Mouse (Mus musculus) heart, embryonic 12.5 days (tissue): ENCODE measurements around the gene Rps6kb2. TPM values are rescaled to one million over a fixed set of nuclear protein-coding genes. Genes with fewer than 3 reads are reported as not detected.

ENCODE experiments used
- ATAC-seq: fragments of 200-750 bp; cut with Nextera tagmentation; 2 replicates; pipeline ENCODE4 v1.8.0; 2017; ENCODE audit warnings: moderate TSS enrichment, moderate library complexity; ENCODE audit not compliant: insufficient number of reproducible peaks, low FRiP score
- H3K27ac ChIP-seq: fragments of 300-500 bp; sonication (generic); 2 replicates; pipeline ENCODE4 v1.5.1; 2016; ENCODE audit warnings: mild to moderate bottlenecking, moderate library complexity; ENCODE audit not compliant: poor library complexity, severe bottlenecking
- H3K27me3 ChIP-seq: fragments of 300-500 bp; sonication (generic); replicated peaks from 2 replicates; pipeline ENCODE4 v1.6.1; 2016; ENCODE audit warnings: mild to moderate bottlenecking, moderate library complexity
- H3K36me3 ChIP-seq: fragments of 300-500 bp; sonication (generic); 2 replicates; pipeline ENCODE4 v1.6.1; 2016; ENCODE audit warnings: mild to moderate bottlenecking, moderate library complexity
- H3K4me1 ChIP-seq: fragments of 300-500 bp; sonication (generic); replicated peaks from 2 replicates; pipeline ENCODE4 v1.6.1; 2016; ENCODE audit warnings: mild to moderate bottlenecking
- H3K4me2 ChIP-seq: fragments of 300-500 bp; sonication (generic); 2 replicates; pipeline ENCODE4 v1.6.1; 2016; ENCODE audit warnings: mild to moderate bottlenecking, moderate library complexity
- H3K4me3 ChIP-seq: fragments of 300-500 bp; sonication (generic); 2 replicates; pipeline ENCODE4 v1.5.1; 2016; ENCODE audit warnings: mild to moderate bottlenecking
- H3K9ac ChIP-seq: fragments of 300-500 bp; sonication (generic); 2 replicates; pipeline ENCODE4 v1.6.1; 2016; ENCODE audit warnings: mild to moderate bottlenecking, moderate library complexity
- H3K9me3 ChIP-seq: fragments of 300-500 bp; sonication (generic); replicated peaks from 2 replicates; pipeline ENCODE4 v1.6.1; 2016; ENCODE audit warnings: mild to moderate bottlenecking, moderate library complexity
- WGBS: fragments of 180-500 bp; shearing (Covaris S2); methylation state at CpG from one replicate; pipeline ENCODE4 v1.1.7; 2016; 5-methylcytosine and 5-hydroxymethylcytosine counted together
- polyA plus RNA-seq: library from polyadenylated mRNA; unstranded; fragments of >200 nt; fragmentation: Nextera tagmentation; extraction: Ambion mirVana; gene quantifications from 2 replicates; pipeline ENCODE4 v1.2.1, GENCODE M21; 2016

Rps6kb2 gene
- polyA plus RNA-seq, 1 experiment from 2014 or later: 55.7 TPM

DNA sequence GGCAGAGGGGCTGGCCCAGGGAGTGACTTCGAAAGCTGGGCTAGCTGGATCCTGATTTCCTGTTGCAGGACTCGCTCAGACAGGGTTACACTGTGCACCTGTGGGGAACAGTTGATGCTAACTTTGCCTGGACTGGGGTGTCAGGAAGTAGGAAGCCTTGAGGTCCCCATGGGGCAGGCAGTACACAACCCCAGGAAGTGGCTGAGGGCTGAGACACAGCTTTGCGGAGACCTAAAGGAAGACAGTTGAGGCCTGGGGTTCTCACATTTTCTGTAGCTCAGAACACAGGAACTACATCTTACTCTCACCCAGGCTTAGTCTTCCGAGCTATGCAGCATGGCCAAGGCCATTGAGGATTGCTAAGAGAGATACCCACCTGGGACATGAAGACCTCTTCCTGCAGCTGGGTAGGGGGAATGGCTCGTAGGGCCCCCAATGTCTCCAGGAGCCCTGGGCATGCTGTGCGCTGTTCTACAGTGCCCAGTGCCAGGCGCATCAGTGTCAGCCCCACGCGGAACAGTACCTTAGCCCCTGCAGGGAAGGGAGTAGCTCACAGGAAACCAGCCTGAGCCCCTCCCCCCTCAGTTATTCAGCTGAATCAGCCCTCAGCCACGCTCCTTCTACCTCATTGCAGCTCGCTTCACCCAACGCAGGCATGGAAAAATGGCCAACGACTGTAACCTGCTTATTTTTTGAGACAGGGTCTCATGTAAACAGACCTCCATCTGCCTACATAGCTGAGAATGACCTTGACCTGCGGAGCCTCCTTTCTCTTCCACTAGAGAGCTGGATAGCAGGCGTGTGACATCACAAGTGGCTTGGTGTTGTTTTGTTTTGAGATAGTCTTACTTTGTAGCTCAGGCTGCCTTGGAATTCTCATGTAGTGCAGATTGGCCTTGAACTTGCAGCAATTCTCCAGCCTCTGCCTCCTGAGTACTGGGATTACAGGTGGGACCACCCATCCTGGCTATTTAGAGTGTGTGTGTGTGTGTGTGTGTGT, 22.1 kb upstream of the Rps6kb2 start:
- Histone ChIP-seq H3K4me1 (peaks cover 37% of the 10 kb centered on the region), H3K4me3 (no peak overlapping the region), H3K9ac (0 out of 2 replicates have a peak overlapping the region, but pooled peaks have one; percentile 2), H3K4me2 (peak overlapping the region; percentile 12; the same call in 1 of the 2 replicates), H3K36me3 (no peaks in the 10 kb centered on the region), H3K9me3 (no peaks in the 10 kb centered on the region), H3K27me3 (no peaks in the 10 kb centered on the region), H3K27ac (0 out of 2 replicates have a peak overlapping the region, but pooled peaks have one; percentile 28)
- WGBS: 42% methylated on average over 15 of the region's 15 CpGs
- peak; percentile 33; the same call in 1 of the 2 replicates for ATAC-seq

DNA sequence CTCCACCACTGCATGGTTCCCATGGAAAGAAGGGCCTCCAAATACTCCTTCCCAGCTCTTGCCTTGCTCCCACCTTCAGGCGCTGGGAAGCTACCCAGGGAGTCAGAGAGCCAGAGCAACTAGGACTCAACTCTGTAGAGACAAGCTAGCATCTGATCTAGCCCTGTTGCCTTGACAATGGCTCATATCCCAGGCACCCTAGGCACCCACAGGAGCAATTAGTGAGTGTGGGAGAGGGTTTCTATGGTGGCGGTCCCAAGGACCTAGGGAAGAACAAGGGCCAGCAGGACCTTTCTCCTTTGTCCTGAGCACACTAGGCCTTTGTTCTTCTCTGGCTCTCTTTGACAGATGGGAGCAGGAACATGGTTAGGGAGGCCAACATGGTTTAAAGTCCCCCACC, 20.5 kb upstream of the Rps6kb2 start:
- WGBS: 76% methylated on average over 2 of the region's 2 CpGs
- H3K4me2 ChIP-seq: no peak overlapping the region
- H3K27me3 ChIP-seq: 0 out of 2 replicates have a peak, but pooled peaks cover 2% of the 10 kb centered on the region
- H3K9me3 ChIP-seq: no peaks in the 10 kb centered on the region
- no peak overlapping the region for H3K9ac ChIP-seq
- peaks cover 37% of the 10 kb centered on the region for H3K4me1 ChIP-seq
- H3K27ac ChIP-seq: no peak overlapping the region
- ATAC-seq: no peak
- no peak overlapping the region for H3K4me3 ChIP-seq
- H3K36me3 ChIP-seq: no peaks in the 10 kb centered on the region

DNA sequence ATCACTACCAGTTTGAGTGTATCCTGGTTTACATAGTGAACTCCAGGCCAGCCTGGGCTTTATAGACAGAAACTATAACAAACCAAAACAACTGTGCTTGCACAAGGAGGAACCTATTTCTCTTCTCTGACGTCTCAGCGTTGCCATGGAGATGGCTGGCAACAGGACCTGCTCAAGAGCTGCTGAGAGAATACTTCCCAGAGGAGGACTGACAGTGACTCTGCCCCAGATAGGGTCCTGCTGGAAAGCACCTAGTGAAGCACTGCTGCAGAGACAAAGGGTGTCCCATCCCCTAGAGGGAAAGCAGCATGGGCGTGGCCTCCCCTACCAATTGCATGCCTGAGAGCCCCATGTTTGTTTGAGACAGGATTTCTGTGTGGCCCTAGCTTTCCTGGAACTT, 18.7 kb upstream of the Rps6kb2 start:
- peaks cover 24% of the 10 kb centered on the region for H3K4me1 ChIP-seq
- no peak overlapping the region for H3K4me2 ChIP-seq
- ATAC-seq: no peak
- 38% methylated on average over 3 of the region's 3 CpGs for WGBS
- no peak overlapping the region for H3K27ac ChIP-seq
- H3K36me3 ChIP-seq: no peaks in the 10 kb centered on the region
- peaks cover 2% of the 10 kb centered on the region; the same call in 1 of the 2 replicates for H3K27me3 ChIP-seq
- H3K9me3 ChIP-seq: no peaks in the 10 kb centered on the region
- H3K9ac ChIP-seq: no peak overlapping the region
- no peak overlapping the region for H3K4me3 ChIP-seq

DNA sequence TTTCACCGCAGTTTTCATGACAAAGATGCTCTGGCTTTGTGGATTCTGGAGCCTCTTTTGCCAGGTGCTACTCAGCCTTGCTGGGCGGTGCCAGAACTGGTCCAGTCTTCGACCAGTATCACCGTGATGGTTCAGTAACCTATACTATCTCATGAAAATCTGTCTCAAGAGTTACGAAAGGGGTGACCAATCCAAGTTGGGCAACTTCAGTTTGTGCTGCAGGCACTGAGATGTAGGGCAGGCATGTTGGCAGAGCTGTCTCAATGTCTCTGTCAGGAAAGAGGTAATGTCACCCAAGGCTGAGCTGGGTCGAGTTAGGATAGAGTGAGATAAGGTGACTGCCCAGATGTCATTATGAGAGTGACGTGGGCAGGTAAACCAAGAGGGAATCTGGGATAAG, 17.3 kb upstream of the Rps6kb2 start:
- H3K9ac ChIP-seq: no peak overlapping the region
- H3K4me3 ChIP-seq: no peak overlapping the region
- no peak for ATAC-seq
- peaks cover 2% of the 10 kb centered on the region; the same call in 1 of the 2 replicates for H3K27me3 ChIP-seq
- H3K4me1 ChIP-seq: peaks cover 17% of the 10 kb centered on the region
- WGBS: 76% methylated on average over 7 of the region's 7 CpGs
- no peak overlapping the region for H3K4me2 ChIP-seq
- H3K36me3 ChIP-seq: no peaks in the 10 kb centered on the region
- no peak overlapping the region for H3K27ac ChIP-seq
- no peaks in the 10 kb centered on the region for H3K9me3 ChIP-seq

DNA sequence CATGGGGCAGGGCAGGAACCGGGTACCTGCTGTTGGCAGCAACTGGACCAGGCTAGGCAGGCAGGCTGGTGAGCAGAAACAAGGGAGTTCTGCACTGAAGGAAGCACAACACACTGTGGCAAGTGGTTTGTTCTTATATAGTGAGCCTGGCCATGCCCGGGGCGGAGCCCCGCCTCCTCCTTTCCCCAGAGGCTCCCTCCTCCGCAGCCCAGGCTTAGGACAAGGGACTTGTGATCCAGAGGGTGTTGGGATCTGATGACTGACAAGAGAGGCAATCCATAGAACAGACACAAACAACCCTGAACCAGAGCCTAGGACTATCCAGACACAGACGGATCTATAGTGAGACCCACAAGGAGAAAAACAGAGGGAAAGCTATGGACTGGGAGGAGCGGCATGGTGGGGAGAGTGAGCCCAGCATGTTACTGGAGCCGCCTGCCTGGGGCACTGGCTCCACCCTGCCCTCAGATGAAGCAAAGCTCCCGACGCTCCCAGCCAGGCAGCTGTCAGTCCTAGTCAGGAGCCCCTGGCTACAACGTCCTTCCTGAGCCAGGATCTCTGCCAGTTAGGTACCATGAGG, 12.3 kb upstream of the Rps6kb2 start, which contains the start of gene Carns1:
Carns1 (minus strand) TSS at position 112 of the 580 bp plus-strand sequence.
- Histone ChIP-seq H3K27me3 (peaks cover 2% of the 10 kb centered on the region; the same call in 1 of the 2 replicates), H3K4me2 (peak within 1 kb of the TSS; percentile 60), H3K4me1 (peaks cover 30% of the 10 kb centered on the region), H3K9me3 (no peaks in the 10 kb centered on the region), H3K4me3 (peak within 1 kb of the TSS; percentile 14), H3K9ac (peak within 1 kb of the TSS; percentile 34), H3K27ac (no peak within 1 kb of the TSS), H3K36me3 (no peaks in the 10 kb centered on the region)
- WGBS: 3% methylated on average over 11 of the region's 11 CpGs
- peak; percentile 40; the same call in 1 of the 2 replicates for ATAC-seq

DNA sequence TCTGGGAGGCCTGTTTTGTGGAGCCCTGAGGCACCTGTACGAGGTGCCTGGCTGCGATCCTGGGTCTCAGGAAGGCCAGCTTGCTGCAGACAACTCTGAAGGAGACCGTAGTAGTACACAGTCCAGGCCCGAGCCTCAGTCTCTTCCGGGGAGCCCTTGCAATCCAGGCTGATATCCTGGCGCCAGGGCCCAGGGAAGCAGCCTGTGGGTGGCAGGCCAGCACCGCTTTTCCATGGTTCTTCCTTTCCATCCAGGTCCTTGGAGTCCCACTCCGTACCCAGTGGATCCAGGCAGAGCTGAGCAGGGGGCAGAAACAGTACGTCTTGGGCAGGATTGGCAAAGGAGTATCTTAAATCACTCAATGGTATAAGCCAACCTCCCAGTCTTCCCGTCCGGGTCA, 9.8 kb upstream of the Rps6kb2 start:
- Histone ChIP-seq H3K9me3 (no peaks in the 10 kb centered on the region), H3K27me3 (no peaks in the 10 kb centered on the region; the same call in 1 of the 2 replicates), H3K27ac (no peak overlapping the region), H3K36me3 (no peaks in the 10 kb centered on the region), H3K4me1 (peaks cover 37% of the 10 kb centered on the region), H3K9ac (peak overlapping the region; percentile 42; the same call in 1 of the 2 replicates), H3K4me2 (no peak overlapping the region), H3K4me3 (no peak overlapping the region)
- WGBS: 64% methylated on average over 11 of the region's 11 CpGs
- no peak for ATAC-seq

GRCm38 (mm10) chr19:4171393-4172290, 8.5 kb upstream of the Rps6kb2 start:
- Histone ChIP-seq H3K9ac (peak overlapping the region; percentile 28; the same call in 1 of the 2 replicates), H3K36me3 (no peaks in the 10 kb centered on the region), H3K4me2 (peak overlapping the region; percentile 0), H3K27me3 (no peaks in the 10 kb centered on the region; the same call in 1 of the 2 replicates), H3K4me1 (peaks cover 44% of the 10 kb centered on the region), H3K27ac (peak overlapping the region; percentile 45), H3K4me3 (no peak overlapping the region), H3K9me3 (no peaks in the 10 kb centered on the region)
- 52% methylated on average over 13 of the region's 13 CpGs for WGBS
- no peak for ATAC-seq

- Histone ChIP-seq H3K4me3 (no peak overlapping the region), H3K9me3 (no peaks in the 10 kb centered on the region), H3K27ac (no peak overlapping the region), H3K4me2 (peak overlapping the region; percentile 0; the same call in 1 of the 2 replicates), H3K4me1 (peaks cover 46% of the 10 kb centered on the region), H3K27me3 (no peaks in the 10 kb centered on the region), H3K36me3 (no peaks in the 10 kb centered on the region), H3K9ac (peak overlapping the region; percentile 28; the same call in 1 of the 2 replicates)
- ATAC-seq: no peak
- 85% methylated on average over 10 of the region's 10 CpGs for WGBS
These were observed 7.7 kb upstream of the Rps6kb2 start for GRCm38 (mm10) chr19:4170723-4171392.

DNA sequence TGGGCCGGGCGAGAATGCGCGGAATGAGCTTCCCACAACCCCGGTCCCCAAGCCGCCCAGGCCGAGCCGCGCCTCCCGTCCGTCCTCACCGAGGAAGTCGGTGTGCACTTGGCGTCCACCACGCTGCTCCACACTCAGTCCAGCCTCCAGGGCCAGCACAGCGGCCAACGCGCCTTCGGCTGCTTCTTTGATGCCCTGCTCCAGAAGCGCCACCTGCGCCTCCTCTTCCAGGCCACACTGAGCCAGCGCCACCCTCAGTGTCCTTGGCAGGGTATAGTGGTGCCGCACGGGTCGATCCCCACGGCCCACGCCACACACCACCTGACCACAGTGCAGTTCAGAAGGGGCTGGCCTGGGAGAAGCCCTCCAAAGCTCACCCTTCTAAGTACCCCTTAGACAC, 6.7 kb upstream of the Rps6kb2 start:
- Histone ChIP-seq H3K27me3 (no peaks in the 10 kb centered on the region), H3K4me3 (peak overlapping the region; percentile 48), H3K9me3 (no peaks in the 10 kb centered on the region), H3K4me2 (peak overlapping the region; percentile 83), H3K27ac (peak overlapping the region; percentile 80), H3K36me3 (no peaks in the 10 kb centered on the region), H3K4me1 (peaks cover 36% of the 10 kb centered on the region), H3K9ac (peak overlapping the region; percentile 86)
- WGBS: 9% methylated on average over 27 of the region's 27 CpGs
- ATAC-seq: peak; percentile 45

DNA sequence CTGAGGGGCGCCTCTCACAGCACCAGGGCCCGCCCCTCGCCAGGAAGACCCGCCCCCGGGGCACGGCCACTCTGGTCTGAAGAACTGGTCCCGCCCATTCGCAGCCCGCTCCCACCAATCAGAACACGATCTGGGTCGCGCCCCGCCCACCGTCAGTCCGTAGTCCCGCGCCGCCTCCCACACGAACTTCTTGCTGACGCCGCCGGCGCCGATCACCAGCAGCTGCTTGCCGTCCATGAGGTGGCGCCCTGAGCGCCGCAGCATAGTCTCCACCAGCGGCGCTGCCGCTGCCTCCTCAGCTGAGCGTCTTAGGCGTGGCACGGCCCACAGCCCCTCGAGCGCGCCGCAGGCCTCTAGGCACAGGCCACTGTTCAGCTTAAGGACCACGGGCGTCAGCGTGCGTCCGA, 6.2 kb upstream of the Rps6kb2 start:
- Histone ChIP-seq H3K36me3 (no peaks in the 10 kb centered on the region), H3K4me2 (peak overlapping the region; percentile 83), H3K9me3 (no peaks in the 10 kb centered on the region), H3K27ac (peak overlapping the region; percentile 80), H3K9ac (peak overlapping the region; percentile 86), H3K27me3 (no peaks in the 10 kb centered on the region), H3K4me1 (peaks cover 36% of the 10 kb centered on the region), H3K4me3 (peak overlapping the region; percentile 48)
- under 1% methylated on average over 43 of the region's 43 CpGs for WGBS
- peak; percentile 96 for ATAC-seq
